Mouse (Mus musculus) thymus, adult 2 months (tissue): ENCODE results near the gene Angptl8.

Experiments used
- CTCF ChIP-seq: fragments of 200-500 bp; IDR thresholded peaks from 2 replicates; pipeline ENCODE4 v1.5.1; 2012; ENCODE audit warnings: mild to moderate bottlenecking, control low read depth, low read length, moderate library complexity, borderline replicate concordance; ENCODE audit not compliant: control insufficient read depth, poor library complexity, insufficient read depth; ENCODE audit errors: extremely low read depth
- POLR2A ChIP-seq: fragments of 200-500 bp; IDR thresholded peaks from 2 replicates; pipeline ENCODE4 v1.6.1; 2012; ENCODE audit warnings: mild to moderate bottlenecking, low read length, control low read depth, moderate library complexity; ENCODE audit not compliant: control insufficient read depth, poor library complexity, insufficient read depth; ENCODE audit errors: extremely low read depth

- TF ChIP-seq CTCF: no peak
- no peak for TF ChIP-seq POLR2A
Measured at GRCm38 (mm10) chr9:21830936-21831335, 4.4 kb upstream of the Angptl8 start.
